Mouse (Mus musculus) embryonic stem cell, embryonic (primary cell): Measurements from ENCODE around the gene Auts2.

Experiments used
- CTCF ChIA-PET, 4 experiments: fragments of 300-600 bp in 2 of 4; fragments of 350-600 bp in 2 of 4; sonication (Branson Sonifier 250); formaldehyde crosslinking; loops; one replicate each; lab custom pipeline; 2022; ENCODE audit warnings: inconsistent platforms in 2 of 4; lab: Charles Lee
- POLR2A ChIA-PET, 4 experiments: fragments of 300-600 bp in 2 of 4; fragments of 350-600 bp in 2 of 4; sonication (Branson Sonifier 250); formaldehyde crosslinking; loops; one replicate each; lab custom pipeline; 2022; ENCODE audit warnings: antibody characterized with exemption in 4 of 4, inconsistent platforms in 1 of 4; lab: Charles Lee

The Auts2 gene

GRCm38 (mm10) chr5:131496517-131497216 is 1046.5 kb downstream of the Auts2 start:
- ChIA-PET CTCF (interaction anchor here in 2 of 4 experiments (0.5 to 0.8 kb wide), 4 partner anchors 18 to 1187 kb away, joined by 3 to 10 read pairs (median 4); no protein-coding TSS in a partner anchor), POLR2A (interaction anchor here in 3 of 4 experiments (0.5 to 1.9 kb wide), 13 partner anchors 9 to 1155 kb away, joined by 3 to 9 read pairs (median 4); no protein-coding TSS in a partner anchor)

DNA sequence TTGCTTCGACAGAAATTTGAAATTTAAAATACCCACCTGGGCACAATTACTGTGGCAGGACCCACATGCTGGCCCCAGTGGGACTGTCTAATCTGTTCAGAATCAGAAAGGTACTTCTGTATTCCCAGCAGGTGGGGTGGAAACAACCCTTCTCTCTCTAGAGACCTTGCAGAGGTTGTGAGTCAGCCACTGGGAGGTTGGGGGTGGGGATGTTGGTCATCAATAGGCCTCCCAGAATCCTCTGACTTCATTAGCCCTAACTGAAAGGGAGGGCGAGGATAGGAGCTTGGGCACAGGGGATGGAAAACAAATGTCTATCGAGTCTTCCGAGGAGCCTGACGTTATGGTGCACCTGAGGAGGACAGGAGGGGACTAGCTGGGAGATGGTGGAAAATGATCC is 1048.6 kb downstream of the Auts2 start:
- POLR2A ChIA-PET, result interaction anchor here in 3 of 4 experiments (0.5 to 1.6 kb wide), 7 partner anchors 12 to 1379 kb away, joined by 3 to 5 read pairs (median 3); no protein-coding TSS in a partner anchor
- CTCF ChIA-PET, result interaction anchor here in 1 of 4 experiments (1.3 kb wide), 1 partner anchor 35 kb away, joined by 3 read pairs; no protein-coding TSS in a partner anchor

GRCm38 (mm10) chr5:131492535-131492934 is 1050.6 kb downstream of the Auts2 start:
- ChIA-PET POLR2A (no interaction called here), CTCF (no interaction called here)

DNA sequence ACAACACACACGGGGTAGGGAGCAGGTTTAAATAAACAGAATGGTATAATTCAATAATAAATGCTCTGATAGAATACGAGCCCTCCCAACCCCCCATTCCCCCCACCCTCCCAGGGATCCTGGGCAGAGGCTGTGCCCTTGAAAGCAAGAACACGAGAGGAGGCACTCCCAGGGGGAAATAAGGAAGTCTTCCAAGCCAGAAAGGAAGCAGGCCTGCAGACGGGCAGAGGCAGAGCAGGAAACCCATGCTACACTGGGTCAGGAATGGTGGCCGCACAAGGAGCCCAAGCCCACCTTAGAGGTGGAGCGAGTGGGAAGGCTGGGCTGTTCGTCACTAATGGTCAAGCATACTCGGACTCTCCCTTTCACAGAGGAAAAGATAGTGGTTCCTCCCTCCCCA is 1051.3 kb downstream of the Auts2 start:
- ChIA-PET CTCF (no interaction called here), POLR2A (no interaction called here)

- CTCF ChIA-PET, result interaction anchor here in 2 of 4 experiments (0.5 kb wide), 2 partner anchors 429 to 1815 kb away, joined by 4 to 28 read pairs; no protein-coding TSS in a partner anchor
- POLR2A ChIA-PET, result no interaction called here
These were observed 1052.3 kb downstream of the Auts2 start for GRCm38 (mm10) chr5:131490811-131491210.

- ChIA-PET POLR2A (interaction anchor here in 1 of 4 experiments (1.5 kb wide), 1 partner anchor 49 kb away, joined by 5 read pairs; no protein-coding TSS in a partner anchor), CTCF (no interaction called here)
These were observed 1053.3 kb downstream of the Auts2 start for GRCm38 (mm10) chr5:131489846-131490245.

GRCm38 (mm10) chr5:131486527-131486926 is 1056.6 kb downstream of the Auts2 start:
- ChIA-PET POLR2A (interaction anchor here in 1 of 4 experiments (1.5 kb wide), 1 partner anchor 10 kb away, joined by 4 read pairs; no protein-coding TSS in a partner anchor), CTCF (no interaction called here)

GRCm38 (mm10) chr5:131475278-131475677 is 1067.9 kb downstream of the Auts2 start:
- ChIA-PET CTCF (interaction anchor here in 1 of 4 experiments (0.6 kb wide), 1 partner anchor 1119 kb away, joined by 5 read pairs; no protein-coding TSS in a partner anchor), POLR2A (no interaction called here)

GRCm38 (mm10) chr5:131468609-131469008 is 1074.5 kb downstream of the Auts2 start:
- ChIA-PET CTCF (no interaction called here), POLR2A (interaction anchor here in 1 of 4 experiments (0.7 kb wide), 1 partner anchor 19 kb away, joined by 6 read pairs; no protein-coding TSS in a partner anchor)

DNA sequence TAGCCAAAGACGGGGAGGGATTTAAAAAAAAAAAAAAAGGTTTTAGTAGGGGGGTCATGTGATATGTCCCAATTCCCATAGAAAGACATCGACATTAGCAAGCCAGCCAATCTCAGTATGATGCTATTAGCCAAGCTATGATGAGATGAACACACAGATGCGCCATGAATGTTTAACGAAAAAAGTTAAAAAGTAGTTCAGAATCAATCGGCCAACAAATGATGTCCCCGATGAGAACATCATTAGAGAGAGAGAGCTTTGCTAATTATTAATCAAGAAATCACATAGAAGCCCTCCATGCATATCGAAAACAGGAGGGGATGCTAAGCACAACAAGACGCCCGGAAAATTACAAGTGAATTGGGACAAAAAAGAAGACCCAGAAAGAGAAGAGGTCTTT is 1077.0 kb downstream of the Auts2 start:
- ChIA-PET POLR2A (no interaction called here), CTCF (interaction anchor here in 2 of 4 experiments (0.6 to 0.7 kb wide), 2 partner anchors 10 to 28 kb away, joined by 3 read pairs; no protein-coding TSS in a partner anchor)

DNA sequence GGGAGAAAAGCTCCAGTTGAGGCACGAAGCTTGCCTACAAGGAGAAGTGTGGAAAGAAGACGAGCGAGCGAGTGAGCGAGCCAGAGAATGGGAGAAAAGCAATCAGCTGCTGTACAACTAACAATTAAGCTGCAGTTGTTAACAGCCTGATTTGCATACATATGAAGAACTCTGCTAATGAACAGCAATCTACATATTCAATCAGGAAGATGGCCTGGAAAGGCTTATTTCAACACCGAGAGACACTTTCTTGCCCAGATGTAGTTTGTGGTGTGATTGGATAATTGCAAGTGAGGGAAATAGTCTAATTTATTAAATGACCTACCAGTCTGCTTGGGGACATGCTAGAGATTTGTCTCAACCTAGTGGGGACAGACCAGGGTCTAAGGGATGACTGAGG is 1079.7 kb downstream of the Auts2 start:
- ChIA-PET CTCF (no interaction called here), POLR2A (interaction anchor here in 1 of 4 experiments (0.6 kb wide), 1 partner anchor 15 kb away, joined by 15 read pairs; no protein-coding TSS in a partner anchor)

- ChIA-PET POLR2A (interaction anchor here in 2 of 4 experiments (0.7 to 1.8 kb wide), 3 partner anchors 13 to 340 kb away, joined by 3 to 4 read pairs (median 3); no protein-coding TSS in a partner anchor), CTCF (interaction anchor here (0.5 to 1.2 kb wide), 9 partner anchors 9 to 654 kb away, joined by 3 to 4 read pairs (median 3); no protein-coding TSS in a partner anchor)
These were observed 1083.2 kb downstream of the Auts2 start for GRCm38 (mm10) chr5:131459951-131460350.

- ChIA-PET CTCF (interaction anchor here (0.5 to 1.2 kb wide), 9 partner anchors 9 to 655 kb away, joined by 3 to 4 read pairs (median 3); no protein-coding TSS in a partner anchor), POLR2A (interaction anchor here in 2 of 4 experiments (0.7 to 1.8 kb wide), 4 partner anchors 13 to 339 kb away, joined by 3 to 4 read pairs (median 4); no protein-coding TSS in a partner anchor)
These were observed 1083.6 kb downstream of the Auts2 start for GRCm38 (mm10) chr5:131459549-131459948.

DNA sequence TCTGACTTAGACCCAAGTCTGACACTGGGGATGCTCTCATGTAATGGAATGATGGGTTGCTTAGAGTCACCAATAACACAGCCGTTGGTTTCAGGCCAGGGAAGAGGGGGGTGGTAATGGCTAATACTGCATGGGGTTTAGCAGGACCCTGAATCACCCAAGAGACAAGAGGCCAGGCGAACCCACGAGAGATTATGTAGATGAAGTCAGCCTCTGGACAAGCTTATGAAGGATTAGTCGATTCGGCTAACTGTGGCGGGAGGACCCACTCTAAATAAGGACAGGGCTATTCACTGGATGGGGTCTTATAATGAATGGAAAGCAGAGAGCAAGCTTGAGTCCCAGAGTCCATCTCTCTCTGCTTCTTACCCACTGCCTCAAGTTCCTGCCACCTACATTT is 1084.4 kb downstream of the Auts2 start:
- CTCF ChIA-PET, result interaction anchor here in 2 of 4 experiments (0.6 to 1.2 kb wide), 2 partner anchors 9 to 92 kb away, joined by 3 to 7 read pairs; no protein-coding TSS in a partner anchor
- POLR2A ChIA-PET, result interaction anchor here in 2 of 4 experiments (0.5 to 1.2 kb wide), 3 partner anchors 9 to 488 kb away, joined by 3 read pairs; no protein-coding TSS in a partner anchor

DNA sequence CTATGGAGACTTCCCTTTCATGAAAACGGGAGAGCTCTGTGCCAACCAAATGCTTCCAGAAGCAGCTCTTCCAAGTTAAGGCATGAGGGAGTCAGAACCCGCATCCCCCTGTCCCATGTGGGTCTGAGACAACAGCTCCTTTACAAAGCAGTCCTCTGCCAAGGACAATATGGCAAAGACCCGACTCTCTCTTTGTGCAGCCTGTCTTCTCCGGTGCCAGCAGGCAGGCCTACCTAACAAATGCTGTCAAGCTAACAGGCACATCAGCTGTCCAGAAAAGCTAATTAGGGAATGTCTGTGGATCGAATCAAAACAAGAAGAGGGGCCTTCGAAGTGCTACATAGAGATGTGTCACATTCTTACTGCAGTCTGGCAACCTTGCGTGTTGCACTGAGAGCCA is 1085.1 kb downstream of the Auts2 start:
- ChIA-PET CTCF (interaction anchor here in 3 of 4 experiments (0.6 to 1.6 kb wide), 3 partner anchors 9 to 93 kb away, joined by 3 to 7 read pairs (median 5); no protein-coding TSS in a partner anchor), POLR2A (interaction anchor here in 1 of 4 experiments (1.2 kb wide), 1 partner anchor 11 kb away, joined by 3 read pairs; no protein-coding TSS in a partner anchor)

DNA sequence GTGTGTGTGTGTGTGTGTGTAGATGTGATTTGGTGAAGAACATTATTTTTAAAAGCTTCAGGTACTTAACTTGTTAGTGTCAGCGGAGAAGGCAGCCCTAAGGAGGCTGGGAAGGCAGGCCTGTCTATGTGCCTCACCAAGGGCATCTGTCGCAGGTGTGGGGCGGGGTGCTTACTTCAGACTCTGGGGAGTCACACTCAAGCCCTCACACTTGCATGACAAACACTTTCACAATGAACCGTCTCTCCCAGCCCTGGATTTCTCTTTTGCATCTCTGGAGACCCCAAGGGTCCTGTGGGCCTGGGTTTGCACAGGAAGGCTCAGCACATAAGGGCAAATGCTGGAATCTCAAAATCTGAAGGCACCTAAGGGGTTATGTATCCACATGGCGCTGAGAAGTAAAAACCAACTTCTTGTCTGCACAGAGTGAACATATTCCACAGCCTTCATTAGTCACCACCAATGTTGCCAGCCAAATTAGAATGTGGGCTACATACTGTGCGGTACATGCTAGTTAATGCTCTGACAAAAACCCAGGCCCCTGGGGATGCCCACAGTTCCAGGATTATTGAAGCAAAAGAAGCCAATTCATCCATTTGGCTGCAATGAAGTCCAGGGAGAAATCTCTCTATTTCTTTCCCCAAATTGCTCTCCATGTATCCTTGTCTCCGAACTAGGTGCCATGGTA is 1093.8 kb downstream of the Auts2 start:
- POLR2A ChIA-PET, result interaction anchor here in 2 of 4 experiments (1.2 to 1.7 kb wide), 3 partner anchors 9 to 11 kb away, joined by 3 to 5 read pairs (median 4); no protein-coding TSS in a partner anchor
- CTCF ChIA-PET, result interaction anchor here in 2 of 4 experiments (0.6 to 1.5 kb wide), 4 partner anchors 11 to 551 kb away, joined by 3 to 4 read pairs (median 3); no protein-coding TSS in a partner anchor

GRCm38 (mm10) chr5:131435239-131435876 is 1107.8 kb downstream of the Auts2 start:
- POLR2A ChIA-PET, result no interaction called here
- CTCF ChIA-PET, result no interaction called here

GRCm38 (mm10) chr5:131433291-131433690 is 1109.9 kb downstream of the Auts2 start:
- CTCF ChIA-PET, result interaction anchor here in 2 of 4 experiments (0.6 to 1.0 kb wide), 5 partner anchors 17 to 1046 kb away, joined by 3 to 4 read pairs (median 3); no protein-coding TSS in a partner anchor
- POLR2A ChIA-PET, result interaction anchor here in 1 of 4 experiments (0.6 kb wide), 1 partner anchor 43 kb away, joined by 5 read pairs; no protein-coding TSS in a partner anchor
